Mouse (Mus musculus) splenic B cell, adult 2 months (primary cell): ENCODE results near the gene Olfr1315-ps1.

ENCODE experiments used
- DNase-seq: peaks from one replicate; pipeline ENCODE4 v3.0.0-alpha.2; 2011; ENCODE audit warnings: low read depth, low spot score
- H3K27me3 ChIP-seq: 2 replicates; pipeline ENCODE4 v1.6.1; 2012; ENCODE audit warnings: mild to moderate bottlenecking, low read length, moderate library complexity, mixed read lengths; ENCODE audit not compliant: control insufficient read depth, poor library complexity, insufficient read depth, severe bottlenecking
- H3K36me3 ChIP-seq: 2 replicates; pipeline ENCODE4 v1.6.1; 2012; ENCODE audit warnings: mild to moderate bottlenecking, low read length, moderate library complexity, mixed read lengths; ENCODE audit not compliant: control insufficient read depth, poor library complexity, insufficient read depth, severe bottlenecking

Olfr1315-ps1 gene

GRCm38 (mm10) chr2:112115340-112115739 lies at the start of gene Olfr1315-ps1:
Gene Olfr1315-ps1 (minus strand): TSS chr2:112115440.
- DNase-seq: no peak
- no peaks in the 10 kb centered on the region for H3K36me3 ChIP-seq
- no peaks in the 10 kb centered on the region for H3K27me3 ChIP-seq

GRCm38 (mm10) chr2:112153898-112154297 lies 38.7 kb upstream of the Olfr1315-ps1 start, which contains the start of gene Olfr1318:
Gene Olfr1318 (plus strand): TSS chr2:112154198.
- no peak for DNase-seq
- Histone ChIP-seq H3K36me3 (no peaks in the 10 kb centered on the region), H3K27me3 (no peaks in the 10 kb centered on the region)

GRCm38 (mm10) chr2:112140029-112140428 lies 24.8 kb upstream of the Olfr1315-ps1 start, which contains the start of gene Olfr1317:
Gene Olfr1317 (plus strand): TSS chr2:112140329.
- DNase-seq: no peak
- no peaks in the 10 kb centered on the region for H3K36me3 ChIP-seq

GRCm38 (mm10) chr2:112134877-112135276 lies 19.6 kb upstream of the Olfr1315-ps1 start, which contains the start of gene Olfr1316:
Gene Olfr1316 (minus strand): TSS chr2:112134977.
- no peaks in the 10 kb centered on the region for H3K36me3 ChIP-seq
- H3K27me3 ChIP-seq: no peaks in the 10 kb centered on the region
- no peak for DNase-seq

More at GRCm38 (mm10) chr2:112140029-112140428, 24.8 kb upstream of the Olfr1315-ps1 start, which contains the start of gene Olfr1317:
- H3K27me3 ChIP-seq: no peaks in the 10 kb centered on the region

- H3K27me3 ChIP-seq: no peaks in the 10 kb centered on the region
- no peaks in the 10 kb centered on the region for H3K36me3 ChIP-seq
- DNase-seq: no peak
Measured at GRCm38 (mm10) chr2:112096681-112097080, 18.6 kb downstream of the Olfr1315-ps1 start, which contains the start of gene Olfr1314. Gene Olfr1314 (minus strand): TSS chr2:112096781.

- H3K36me3 ChIP-seq: no peaks in the 10 kb centered on the region
- no peak for DNase-seq
- H3K27me3 ChIP-seq: no peaks in the 10 kb centered on the region
Measured at GRCm38 (mm10) chr2:112077743-112078142, 37.5 kb downstream of the Olfr1315-ps1 start, which contains the start of gene Olfr1313. Gene Olfr1313 (minus strand): TSS chr2:112077843.
